Mouse (Mus musculus): ENCODE data around the gene Fam126a. TPM values are rescaled to one million over a fixed set of nuclear protein-coding genes. Genes with fewer than 3 reads are reported as not detected.

Fam126a gene
- total RNA-seq, 2 experiments from 2014 or later, result 9.5 to 12.6 TPM

Other genes starting within 250 kb of the Fam126a start
- gene Pus7, start 247.0 kb downstream of the Fam126a start, total RNA-seq (2021), result 10 to 100 TPM in 1 of 2 experiments, 1 to 10 TPM in 1; 8.8 to 13.0 TPM
- 1 to 10 TPM; 7.1 to 8.0 TPM for gene Rint1, start 243.0 kb downstream of the Fam126a start, total RNA-seq (2021)
- 10 to 100 TPM; 48.3 to 51.0 TPM for gene Tomm7, start 186.5 kb downstream of the Fam126a start, total RNA-seq (2021)
- gene Klhl7, start 69.9 kb upstream of the Fam126a start, total RNA-seq (2021), result 10 to 100 TPM; 28.0 to 29.7 TPM
- 1 to 10 TPM; 5.6 to 6.5 TPM for gene Nupl2, start 134.3 kb upstream of the Fam126a start, total RNA-seq (2021)

Measured in gastrocnemius, postnatal 14 days (tissue).